Mouse (Mus musculus) gastrocnemius, adult 18-20 months (tissue): ENCODE results near the gene Vps11. TPM values are rescaled to one million over a fixed set of nuclear protein-coding genes. Genes with fewer than 3 reads are reported as not detected.
"Not testable (repeated sequence)": the region's sequence is repeated elsewhere in the genome, so short reads cannot be mapped to it uniquely, and the experiment has no call there.

Experiments
- DNase-seq: peaks from one replicate; pipeline ENCODE4 v3.0.0; 2021; ENCODE audit warnings: low spot score
- microRNA-seq: library from miRNA; unstranded; fragments of <30 nt; microRNA quantifications from one replicate; pipeline ENCODE4 v1.2.0, GENCODE M21; 2021
- total RNA-seq, 2 experiments: library from RNA; stranded (reverse); gene quantifications; 2 replicates each; pipeline ENCODE4 v1.2.3; 2021

The Vps11 gene
- total RNA-seq, 2 experiments from 2014 or later, result 17.7 to 17.8 TPM

- DNase-seq, result no peak
Observed at GRCm38 (mm10) chr9:44314910-44315309, 46.6 kb downstream of the Vps11 start.

GRCm38 (mm10) chr9:44314257-44314547, 47.3 kb downstream of the Vps11 start:
- no peak for DNase-seq

- no peak for DNase-seq
Observed at GRCm38 (mm10) chr9:44313476-44314256, 47.8 kb downstream of the Vps11 start.

GRCm38 (mm10) chr9:44311136-44312134, 50.0 kb downstream of the Vps11 start:
- DNase-seq, result no peak

GRCm38 (mm10) chr9:44310750-44311135, 50.7 kb downstream of the Vps11 start:
- DNase-seq, result no peak

GRCm38 (mm10) chr9:44309756-44310155, 51.7 kb downstream of the Vps11 start:
- no peak for DNase-seq

- DNase-seq, result no peak
Observed at GRCm38 (mm10) chr9:44307248-44307647, 54.2 kb downstream of the Vps11 start.

- DNase-seq, result no peak
Observed at GRCm38 (mm10) chr9:44306532-44306931, 54.9 kb downstream of the Vps11 start.

GRCm38 (mm10) chr9:44305466-44306079, 55.9 kb downstream of the Vps11 start, which contains the start of gene Hinfp:
Gene Hinfp, minus strand, starts transcription at chr9:44305671.
- peak; percentile 99 for DNase-seq

- DNase-seq, result not testable (repeated sequence)
Observed at GRCm38 (mm10) chr9:44300001-44300400, 61.5 kb downstream of the Vps11 start.

Small RNA genes within 50 kb of the gene (microRNA-seq; reads per million reads assigned to microRNA genes)
- gene Gm44335 (not detected), gene Mir7085 (12.6 reads per million, percentile 28 among the genes with 10 or more reads in this experiment)

Other genes starting within 250 kb of the Vps11 start
- 1 to 10 TPM in 1 of 2 experiments, under 1 TPM in 1; 0.43 to 1.9 TPM for gene Gm49380, start 248.2 kb downstream of the Vps11 start, total RNA-seq
- gene Rnf26, start 248.2 kb downstream of the Vps11 start, total RNA-seq, result 1 to 10 TPM; 1.5 to 3.0 TPM
- gene Mcam, start 227.2 kb downstream of the Vps11 start, total RNA-seq, result 10 to 100 TPM; 19.8 to 32.9 TPM
- gene Cbl, start 127.6 kb downstream of the Vps11 start, total RNA-seq, result 1 to 10 TPM; 7.1 to 7.5 TPM
- not detected for gene Ccdc153, start 121.0 kb downstream of the Vps11 start, total RNA-seq
- 1 to 10 TPM; 1.1 to 1.4 TPM for gene Pdzd3, start 110.2 kb downstream of the Vps11 start, total RNA-seq
- gene Nlrx1, start 93.1 kb downstream of the Vps11 start, total RNA-seq, result 10 to 100 TPM; 21.7 to 21.8 TPM
- gene Abcg4, start 73.1 kb downstream of the Vps11 start, total RNA-seq, result under 1 TPM; 0.32 to 0.59 TPM
- 1 to 10 TPM; 5.2 TPM for gene Hinfp, start 56.0 kb downstream of the Vps11 start, total RNA-seq
- gene C2cd2l, start 41.4 kb downstream of the Vps11 start, total RNA-seq, result 10 to 100 TPM; 14.1 to 14.8 TPM
- gene Dpagt1, start 35.7 kb downstream of the Vps11 start, total RNA-seq, result 10 to 100 TPM; 13.2 to 13.4 TPM
- gene H2afx, start 27.0 kb downstream of the Vps11 start, total RNA-seq, result 10 to 100 TPM in 1 of 2 experiments, 1 to 10 TPM in 1; 7.8 to 10.4 TPM
- gene Hmbs, start 17.4 kb downstream of the Vps11 start, total RNA-seq, result 10 to 100 TPM; 20.8 to 24.7 TPM
- gene Hyou1, start 17.8 kb upstream of the Vps11 start, total RNA-seq, result 10 to 100 TPM; 23.0 to 25.0 TPM
- 100 to 1,000 TPM in 1 of 2 experiments, 10 to 100 TPM in 1; 86.0 to 147 TPM for gene Slc37a4, start 35.2 kb upstream of the Vps11 start, total RNA-seq
- 100 to 1,000 TPM; 772 to 880 TPM for gene Rps25, start 45.5 kb upstream of the Vps11 start, total RNA-seq
- gene Trappc4, start 45.9 kb upstream of the Vps11 start, total RNA-seq, result 10 to 100 TPM; 16.9 to 20.4 TPM
- gene Ccdc84, start 56.9 kb upstream of the Vps11 start, total RNA-seq, result 1 to 10 TPM; 3.5 to 4.1 TPM
- gene Foxr1, start 79.5 kb upstream of the Vps11 start, total RNA-seq, result not detected
- gene Upk2, start 93.3 kb upstream of the Vps11 start, total RNA-seq, result under 1 TPM; 0.43 to 0.83 TPM
- 10 to 100 TPM; 36.0 to 36.6 TPM for gene Bcl9l, start 121.2 kb upstream of the Vps11 start, total RNA-seq
- gene Cxcr5, start 200.2 kb upstream of the Vps11 start, total RNA-seq, result not detected
- gene Ddx6, start 243.2 kb upstream of the Vps11 start, total RNA-seq, result 10 to 100 TPM; 68.4 to 69.8 TPM